Mouse (Mus musculus) heart, embryonic 13.5 days (tissue): ENCODE measurements at regions not wholly inside any gene's neighbourhood (a gene's known extent, or its start where the extent isn't known, plus 50 kb on each side); places are given as distances from the start of the nearest gene placed in this dataset.
"Not testable (repeated sequence)": the region's sequence is repeated elsewhere in the genome, so short reads cannot be mapped to it uniquely, and the experiment has no call there.

Experiments
- ATAC-seq: fragments of 200-750 bp; cut with Nextera tagmentation; 2 replicates; pipeline ENCODE4 v1.8.0; 2017; ENCODE audit warnings: moderate TSS enrichment; ENCODE audit not compliant: insufficient number of reproducible peaks, low FRiP score, low TSS enrichment; ENCODE audit errors: extremely low read depth
- H3K27ac ChIP-seq: fragments of 300-500 bp; sonication (generic); replicated peaks from 2 replicates; pipeline ENCODE4 v1.5.1; 2015; ENCODE audit warnings: moderate library complexity, mild to moderate bottlenecking, inconsistent platforms
- H3K27me3 ChIP-seq: fragments of 300-500 bp; sonication (generic); replicated peaks from 2 replicates; pipeline ENCODE4 v1.6.1; 2015; ENCODE audit warnings: mild to moderate bottlenecking, inconsistent platforms
- H3K36me3 ChIP-seq: fragments of 300-500 bp; sonication (generic); 2 replicates; pipeline ENCODE4 v1.6.1; 2015; ENCODE audit warnings: mild to moderate bottlenecking, inconsistent platforms
- H3K4me1 ChIP-seq: fragments of 300-500 bp; sonication (generic); 2 replicates; pipeline ENCODE4 v1.6.1; 2015; ENCODE audit warnings: inconsistent platforms
- H3K4me2 ChIP-seq: fragments of 300-500 bp; sonication (generic); 2 replicates; pipeline ENCODE4 v1.6.1; 2015; ENCODE audit warnings: inconsistent platforms, mild to moderate bottlenecking, moderate library complexity
- H3K4me3 ChIP-seq: fragments of 300-500 bp; sonication (generic); 2 replicates; pipeline ENCODE4 v1.5.1; 2015; ENCODE audit warnings: moderate library complexity, mild to moderate bottlenecking, inconsistent platforms
- H3K9ac ChIP-seq: fragments of 300-500 bp; sonication (generic); 2 replicates; pipeline ENCODE4 v1.6.1; 2015; ENCODE audit warnings: inconsistent platforms, mild to moderate bottlenecking, moderate library complexity
- H3K9me3 ChIP-seq: fragments of 300-500 bp; sonication (generic); 2 replicates; pipeline ENCODE4 v1.6.1; 2016; ENCODE audit warnings: inconsistent platforms
- WGBS: fragments of 180-500 bp; shearing (Covaris S2); methylation state at CpG from one replicate; pipeline ENCODE4 v1.1.7; 2015; ENCODE audit warnings: mixed read lengths; 5-methylcytosine and 5-hydroxymethylcytosine counted together

DNA sequence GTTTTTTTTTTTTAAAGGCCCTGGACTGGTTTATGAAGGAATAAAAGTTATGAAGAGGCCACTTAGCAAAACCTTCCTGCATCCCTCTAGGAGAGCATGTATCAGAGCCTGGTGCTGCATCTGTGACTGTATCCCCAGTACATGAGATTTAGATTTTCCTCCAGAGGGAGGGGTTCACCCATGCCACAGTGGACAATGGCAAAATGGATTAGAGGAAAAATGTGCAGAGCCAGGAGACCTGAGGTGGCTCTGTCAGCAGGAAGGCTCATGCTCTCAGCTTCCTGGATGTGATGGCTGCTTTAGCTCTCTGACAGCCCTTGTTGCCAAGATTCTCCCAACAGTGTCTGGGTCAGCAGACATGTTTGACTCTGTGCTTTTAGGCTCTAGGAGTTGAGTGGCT is 298.2 kb downstream of the Eipr1 start:
- Histone ChIP-seq H3K9me3 (no peaks in the 10 kb centered on the region), H3K9ac (no peak overlapping the region), H3K4me3 (no peak overlapping the region), H3K4me2 (no peak overlapping the region), H3K36me3 (no peaks in the 10 kb centered on the region), H3K27ac (peak overlapping the region; percentile 63; the same call in 1 of the 2 replicates), H3K4me1 (peaks cover 26% of the 10 kb centered on the region), H3K27me3 (no peaks in the 10 kb centered on the region)
- no peak for ATAC-seq

GRCm38 (mm10) chr12:29050516-29051251 is 299.1 kb downstream of the Eipr1 start:
- Histone ChIP-seq H3K27ac (peak overlapping the region; percentile 43), H3K9ac (no peak overlapping the region)
- WGBS, result 23% methylated on average over 8 of the region's 8 CpGs

DNA sequence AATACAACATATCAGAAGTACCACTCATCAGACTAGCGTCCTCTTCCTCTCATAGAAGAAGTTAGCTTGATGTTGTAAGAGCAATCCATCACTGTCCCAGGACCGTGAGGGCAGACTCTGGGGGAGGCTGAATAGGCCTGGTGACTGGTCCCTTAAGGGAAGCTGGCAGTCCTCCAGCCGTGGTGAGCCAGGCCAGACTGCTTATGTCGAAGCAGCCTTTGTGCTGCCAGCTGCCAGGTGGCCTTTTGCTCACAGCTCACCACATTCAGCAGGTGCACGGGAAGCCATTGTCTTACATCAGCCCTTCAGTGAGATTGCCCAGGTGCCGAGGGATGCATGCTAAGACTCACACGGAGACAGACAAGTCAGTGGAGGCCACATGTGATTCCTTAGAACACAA is 302.8 kb downstream of the Eipr1 start:
- no peak overlapping the region for H3K9ac ChIP-seq
- WGBS, result 38% methylated on average over 7 of the region's 7 CpGs
- ATAC-seq, result no peak
- H3K4me3 ChIP-seq, result no peak overlapping the region
- H3K27me3 ChIP-seq, result no peaks in the 10 kb centered on the region
- no peaks in the 10 kb centered on the region for H3K9me3 ChIP-seq
- H3K4me2 ChIP-seq, result no peak overlapping the region
- H3K36me3 ChIP-seq, result no peaks in the 10 kb centered on the region
- H3K4me1 ChIP-seq, result peaks cover 20% of the 10 kb centered on the region
- H3K27ac ChIP-seq, result no peak overlapping the region

More at GRCm38 (mm10) chr12:29050516-29051251, 299.1 kb downstream of the Eipr1 start:
- no peak for ATAC-seq
- no peaks in the 10 kb centered on the region for H3K36me3 ChIP-seq
- H3K4me1 ChIP-seq, result peaks cover 26% of the 10 kb centered on the region
- H3K4me2 ChIP-seq, result no peak overlapping the region
- H3K4me3 ChIP-seq, result no peak overlapping the region
- H3K27me3 ChIP-seq, result no peaks in the 10 kb centered on the region
- H3K9me3 ChIP-seq, result no peaks in the 10 kb centered on the region

- no peak overlapping the region for H3K4me2 ChIP-seq
- no peaks in the 10 kb centered on the region for H3K9me3 ChIP-seq
- H3K4me3 ChIP-seq, result no peak overlapping the region
- WGBS, result 54% methylated on average over 14 of the region's 14 CpGs
- H3K27ac ChIP-seq, result no peak overlapping the region
- no peak for ATAC-seq
- H3K9ac ChIP-seq, result no peak overlapping the region
- H3K27me3 ChIP-seq, result no peaks in the 10 kb centered on the region
- no peaks in the 10 kb centered on the region for H3K36me3 ChIP-seq
- 0 out of 2 replicates have a peak, but pooled peaks cover under 1% of the 10 kb centered on the region for H3K4me1 ChIP-seq
These were observed 310.5 kb downstream of the Eipr1 start for GRCm38 (mm10) chr12:29062025-29062637.

DNA sequence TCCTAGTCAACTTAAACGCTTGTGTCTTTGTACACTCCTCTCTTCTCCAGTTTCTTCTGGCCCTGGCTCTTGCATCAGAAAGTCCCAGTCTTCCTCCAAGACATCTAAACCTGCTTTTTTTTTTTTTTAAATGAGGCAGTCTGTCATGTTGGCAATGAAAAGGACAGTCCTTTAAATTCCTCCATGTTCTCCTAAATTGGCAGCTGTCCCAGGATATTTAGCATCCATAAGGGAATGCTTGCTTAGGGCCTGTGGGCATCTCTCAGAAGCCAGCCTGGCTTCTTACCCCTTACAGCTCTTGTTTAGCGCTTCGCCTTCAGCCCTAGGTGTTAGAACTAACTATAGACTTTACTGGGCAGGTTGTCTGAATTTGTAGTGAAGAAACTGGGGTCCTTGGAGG is 311.2 kb downstream of the Eipr1 start:
- Histone ChIP-seq H3K4me1 (no peaks in the 10 kb centered on the region), H3K4me3 (no peak overlapping the region), H3K9me3 (no peaks in the 10 kb centered on the region), H3K36me3 (no peaks in the 10 kb centered on the region), H3K9ac (no peak overlapping the region), H3K27ac (no peak overlapping the region), H3K27me3 (0 out of 2 replicates have a peak, but pooled peaks cover 4% of the 10 kb centered on the region), H3K4me2 (no peak overlapping the region)
- WGBS, result 86% methylated on average over 3 of the region's 3 CpGs
- no peak for ATAC-seq

GRCm38 (mm10) chr12:29068180-29068579 is 316.6 kb downstream of the Eipr1 start:
- no peak overlapping the region for H3K4me3 ChIP-seq
- no peak overlapping the region for H3K27ac ChIP-seq
- H3K36me3 ChIP-seq, result no peaks in the 10 kb centered on the region
- 31% methylated on average over 5 of the region's 5 CpGs for WGBS
- H3K27me3 ChIP-seq, result 0 out of 2 replicates have a peak, but pooled peaks cover 4% of the 10 kb centered on the region
- no peak overlapping the region for H3K4me2 ChIP-seq
- ATAC-seq, result no peak
- H3K4me1 ChIP-seq, result no peaks in the 10 kb centered on the region
- H3K9ac ChIP-seq, result no peak overlapping the region
- H3K9me3 ChIP-seq, result no peaks in the 10 kb centered on the region

DNA sequence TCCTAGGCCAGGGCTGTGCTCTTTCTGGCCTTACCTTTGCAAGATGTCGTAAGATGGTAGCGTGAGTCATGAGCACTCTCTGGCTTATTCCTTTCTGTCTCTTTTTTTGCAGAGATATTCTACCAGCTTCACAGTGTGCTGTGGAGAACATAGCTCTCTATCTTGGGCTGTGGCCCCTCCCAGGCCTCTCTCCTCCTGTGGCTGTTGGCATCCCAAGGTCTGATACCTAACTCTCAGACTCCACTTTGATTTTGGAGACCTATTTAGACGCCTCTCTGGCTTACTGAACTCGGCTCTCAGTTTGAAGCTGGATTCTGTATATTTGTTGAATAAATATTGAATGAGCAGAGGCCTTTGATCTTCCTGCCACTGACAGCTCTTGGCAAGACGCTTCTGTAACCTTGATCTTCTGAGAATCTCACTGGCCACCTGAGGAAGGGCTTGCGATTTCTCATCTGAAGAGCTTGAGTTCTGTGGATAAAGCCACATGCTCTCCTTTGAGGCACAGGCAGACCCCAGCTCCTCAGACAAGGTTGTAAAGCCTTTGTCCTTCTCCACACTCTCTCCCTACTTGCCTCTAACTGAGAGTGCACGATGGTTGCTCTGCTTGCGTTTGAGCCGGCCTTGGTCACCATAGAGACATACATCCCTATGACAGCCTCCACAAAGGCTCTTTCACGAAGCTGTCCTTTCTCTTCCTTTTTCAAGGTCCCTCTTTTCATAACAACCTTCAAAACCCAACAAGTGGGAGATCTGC is 323.7 kb downstream of the Eipr1 start:
- no peak overlapping the region for H3K27ac ChIP-seq
- no peak for ATAC-seq
- H3K4me1 ChIP-seq, result no peaks in the 10 kb centered on the region
- no peak overlapping the region for H3K9ac ChIP-seq
- H3K36me3 ChIP-seq, result no peaks in the 10 kb centered on the region
- H3K4me2 ChIP-seq, result no peak overlapping the region
- WGBS, result 66% methylated on average over 10 of the region's 10 CpGs
- no peaks in the 10 kb centered on the region for H3K27me3 ChIP-seq
- no peak overlapping the region for H3K4me3 ChIP-seq
- no peaks in the 10 kb centered on the region for H3K9me3 ChIP-seq

GRCm38 (mm10) chr12:29076606-29077005 is 325.0 kb downstream of the Eipr1 start:
- no peak overlapping the region for H3K4me3 ChIP-seq

GRCm38 (mm10) chr12:29079011-29079410 is 327.4 kb downstream of the Eipr1 start:
- Histone ChIP-seq H3K36me3 (no peaks in the 10 kb centered on the region), H3K4me1 (0 out of 2 replicates have a peak, but pooled peaks cover 3% of the 10 kb centered on the region), H3K9ac (no peak overlapping the region), H3K27me3 (no peaks in the 10 kb centered on the region), H3K27ac (no peak overlapping the region), H3K9me3 (no peaks in the 10 kb centered on the region), H3K4me3 (no peak overlapping the region), H3K4me2 (no peak overlapping the region)
- WGBS, result 70% methylated on average over 1 of the region's 1 CpGs
- no peak for ATAC-seq

More at GRCm38 (mm10) chr12:29076606-29077005, 325.0 kb downstream of the Eipr1 start:
- Histone ChIP-seq H3K36me3 (no peaks in the 10 kb centered on the region), H3K4me1 (no peaks in the 10 kb centered on the region), H3K9ac (no peak overlapping the region), H3K9me3 (no peaks in the 10 kb centered on the region), H3K27ac (no peak overlapping the region), H3K27me3 (no peaks in the 10 kb centered on the region), H3K4me2 (no peak overlapping the region)
- 77% methylated on average over 1 of the region's 1 CpGs for WGBS
- ATAC-seq, result no peak

DNA sequence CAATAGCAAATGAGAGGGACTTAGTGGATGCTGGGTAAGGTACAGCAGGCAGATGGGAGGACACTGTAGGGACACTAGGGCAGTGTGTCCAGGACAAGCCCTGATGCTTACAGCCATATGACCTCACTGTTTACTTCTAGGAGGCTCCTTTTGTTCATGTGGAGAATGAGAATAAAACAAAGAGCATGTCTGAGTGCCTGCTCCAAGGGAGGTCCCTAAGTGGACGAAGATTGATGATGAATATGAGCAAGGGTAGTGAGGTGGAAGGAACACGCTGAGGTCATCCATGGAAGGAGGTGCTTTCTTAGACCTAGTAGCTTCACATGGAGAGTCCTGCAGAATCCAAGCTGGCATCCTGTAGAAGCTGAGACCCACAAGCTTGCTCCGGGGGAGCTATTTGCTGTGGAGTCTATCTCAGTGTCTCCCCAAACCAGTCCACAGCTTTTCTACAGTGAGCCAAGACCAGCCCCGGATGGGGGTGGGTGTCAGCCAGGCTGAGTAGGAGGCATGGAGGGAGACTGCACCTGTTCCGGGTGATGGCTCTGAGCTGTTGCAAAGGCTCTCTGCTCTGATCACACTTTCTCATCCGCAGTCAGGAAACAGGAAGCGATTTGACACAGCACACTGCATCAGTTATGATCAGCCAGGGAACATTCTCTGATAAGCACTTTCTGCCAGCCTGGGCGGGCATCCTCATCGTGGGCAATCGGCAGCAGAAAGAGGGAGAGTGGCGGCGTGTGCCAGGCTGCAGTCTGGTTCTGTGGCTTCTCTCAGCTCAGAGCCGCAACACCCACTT is 332.0 kb downstream of the Eipr1 start:
- H3K9me3 ChIP-seq, result no peaks in the 10 kb centered on the region
- no peak for ATAC-seq
- WGBS, result 61% methylated on average over 13 of the region's 13 CpGs
- no peak overlapping the region for H3K9ac ChIP-seq
- no peak overlapping the region for H3K4me2 ChIP-seq
- H3K4me3 ChIP-seq, result no peak overlapping the region
- 0 out of 2 replicates have a peak, but pooled peaks cover 3% of the 10 kb centered on the region for H3K4me1 ChIP-seq
- H3K27ac ChIP-seq, result no peak overlapping the region
- H3K27me3 ChIP-seq, result no peaks in the 10 kb centered on the region
- H3K36me3 ChIP-seq, result no peaks in the 10 kb centered on the region

DNA sequence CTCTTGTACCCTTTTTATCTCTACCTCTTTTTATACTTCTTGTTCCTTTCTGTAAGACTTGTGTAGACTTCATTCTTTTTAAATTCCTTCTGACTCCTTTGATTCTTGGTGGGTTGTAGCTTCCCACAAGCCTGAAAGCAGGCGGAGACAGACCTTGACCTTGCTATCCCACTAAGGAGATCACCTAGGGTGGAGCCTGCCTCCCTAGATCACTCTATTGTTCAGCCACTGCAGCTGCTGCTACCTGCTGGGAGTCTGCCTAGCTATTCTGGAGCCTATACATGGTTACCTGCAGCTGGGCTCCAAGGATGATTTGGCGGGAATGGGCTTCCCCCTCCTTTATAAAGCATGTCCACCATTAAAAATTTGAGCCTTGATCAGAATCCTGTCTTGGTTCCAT is 335.6 kb downstream of the Eipr1 start:
- H3K4me3 ChIP-seq, H3K36me3 ChIP-seq, H3K27me3 ChIP-seq, H3K9me3 ChIP-seq, H3K27ac ChIP-seq, ATAC-seq, H3K4me2 ChIP-seq, H3K9ac ChIP-seq, H3K4me1 ChIP-seq: not testable (repeated sequence)
- WGBS, result 65% methylated on average over 2 of the region's 2 CpGs
